Mouse (Mus musculus) embryonic facial prominence, embryonic 15.5 days (tissue): ENCODE data around the gene Adamts12. TPM values are rescaled to one million over a fixed set of nuclear protein-coding genes. Genes with fewer than 3 reads are reported as not detected.

Experiments used
- ATAC-seq: fragments of 200-750 bp; cut with Nextera tagmentation; 2 replicates; pipeline ENCODE4 v1.8.0; 2017; ENCODE audit warnings: low read depth, moderate TSS enrichment; ENCODE audit not compliant: insufficient number of reproducible peaks, low FRiP score, low TSS enrichment
- H3K27ac ChIP-seq: fragments of 300-500 bp; sonication (generic); replicated peaks from 2 replicates; pipeline ENCODE4 v1.5.1; 2015; ENCODE audit warnings: mild to moderate bottlenecking, inconsistent platforms
- H3K27me3 ChIP-seq: fragments of 300-500 bp; sonication (generic); 2 replicates; pipeline ENCODE4 v1.6.1; 2015; ENCODE audit warnings: inconsistent platforms
- H3K36me3 ChIP-seq: fragments of 300-500 bp; sonication (generic); 2 replicates; pipeline ENCODE4 v1.6.1; 2015; ENCODE audit warnings: mild to moderate bottlenecking, inconsistent platforms
- H3K4me1 ChIP-seq: fragments of 300-500 bp; sonication (generic); 2 replicates; pipeline ENCODE4 v1.6.1; 2015; ENCODE audit warnings: inconsistent platforms
- H3K4me2 ChIP-seq: fragments of 300-500 bp; sonication (generic); replicated peaks from 2 replicates; pipeline ENCODE4 v1.6.1; 2015; ENCODE audit warnings: mild to moderate bottlenecking, inconsistent platforms
- H3K4me3 ChIP-seq: fragments of 300-500 bp; sonication (generic); replicated peaks from 2 replicates; pipeline ENCODE4 v1.5.1; 2015; ENCODE audit warnings: mild to moderate bottlenecking, inconsistent platforms
- H3K9ac ChIP-seq: fragments of 300-500 bp; sonication (generic); 2 replicates; pipeline ENCODE4 v1.6.1; 2015; ENCODE audit warnings: inconsistent platforms
- H3K9me3 ChIP-seq: fragments of 300-500 bp; sonication (generic); replicated peaks from 2 replicates; pipeline ENCODE4 v1.6.1; 2016; ENCODE audit warnings: inconsistent platforms
- WGBS: fragments of 180-500 bp; shearing (Covaris S2); methylation state at CpG from one replicate; pipeline ENCODE4 v1.1.7; 2015; 5-methylcytosine and 5-hydroxymethylcytosine counted together
- polyA plus RNA-seq: library from polyadenylated mRNA; unstranded; fragments of >200 nt; fragmentation: Nextera tagmentation; extraction: Ambion mirVana; gene quantifications from 2 replicates; pipeline ENCODE4 v1.2.1, GENCODE M21; 2015

Adamts12 gene
- polyA plus RNA-seq, 1 experiment from 2014 or later: 9.2 TPM

GRCm38 (mm10) chr15:11114631-11115197 is 50.1 kb downstream of the Adamts12 start:
- no peak for ATAC-seq
- Histone ChIP-seq H3K4me2 (no peak overlapping the region), H3K4me3 (no peak overlapping the region), H3K9ac (no peak overlapping the region), H3K9me3 (no peaks in the 10 kb centered on the region), H3K27me3 (no peaks in the 10 kb centered on the region), H3K27ac (no peak overlapping the region), H3K36me3 (no peaks in the 10 kb centered on the region), H3K4me1 (0 out of 2 replicates have a peak, but pooled peaks cover 7% of the 10 kb centered on the region)
- 48% methylated on average over 8 of the region's 8 CpGs for WGBS

GRCm38 (mm10) chr15:11116303-11116702 is 51.7 kb downstream of the Adamts12 start:
- no peak overlapping the region for H3K4me2 ChIP-seq
- H3K36me3 ChIP-seq: no peaks in the 10 kb centered on the region
- 65% methylated on average over 2 of the region's 2 CpGs for WGBS
- H3K9me3 ChIP-seq: no peaks in the 10 kb centered on the region
- ATAC-seq: no peak
- no peak overlapping the region for H3K27ac ChIP-seq
- H3K27me3 ChIP-seq: no peaks in the 10 kb centered on the region
- 0 out of 2 replicates have a peak, but pooled peaks cover 7% of the 10 kb centered on the region for H3K4me1 ChIP-seq
- no peak overlapping the region for H3K4me3 ChIP-seq
- H3K9ac ChIP-seq: no peak overlapping the region

DNA sequence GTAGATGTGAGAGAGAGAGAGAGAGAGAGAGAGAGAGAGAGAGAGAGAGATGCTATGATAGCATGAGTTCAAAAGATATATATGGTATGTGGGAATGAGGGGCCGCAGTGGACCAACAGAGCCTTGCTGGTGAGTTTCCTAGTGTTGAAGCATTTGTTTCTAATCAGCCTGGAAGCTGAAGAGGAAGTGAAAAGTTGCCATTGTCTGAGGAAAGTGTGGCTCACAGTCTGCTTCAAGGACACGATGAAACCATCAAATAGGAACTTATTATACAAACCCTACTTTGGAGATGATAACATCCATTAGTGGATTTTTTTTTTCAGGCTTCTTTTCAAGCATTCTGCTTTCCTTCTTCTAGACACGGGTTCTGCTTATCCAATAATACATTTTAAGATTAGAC is 52.3 kb downstream of the Adamts12 start:
- H3K9ac ChIP-seq: no peak overlapping the region
- H3K9me3 ChIP-seq: no peaks in the 10 kb centered on the region
- H3K4me2 ChIP-seq: no peak overlapping the region
- H3K36me3 ChIP-seq: no peaks in the 10 kb centered on the region
- WGBS: 50% methylated on average over 3 of the region's 3 CpGs
- 0 out of 2 replicates have a peak, but pooled peaks cover 7% of the 10 kb centered on the region for H3K4me1 ChIP-seq
- ATAC-seq: no peak
- no peak overlapping the region for H3K27ac ChIP-seq
- no peaks in the 10 kb centered on the region for H3K27me3 ChIP-seq
- no peak overlapping the region for H3K4me3 ChIP-seq

GRCm38 (mm10) chr15:11118371-11118770 is 53.8 kb downstream of the Adamts12 start:
- no peak overlapping the region for H3K4me3 ChIP-seq
- H3K9me3 ChIP-seq: no peaks in the 10 kb centered on the region
- no peak overlapping the region for H3K4me2 ChIP-seq
- no peaks in the 10 kb centered on the region for H3K36me3 ChIP-seq
- 0 out of 2 replicates have a peak, but pooled peaks cover 10% of the 10 kb centered on the region for H3K4me1 ChIP-seq
- no peak overlapping the region for H3K9ac ChIP-seq
- ATAC-seq: no peak
- H3K27me3 ChIP-seq: no peaks in the 10 kb centered on the region
- H3K27ac ChIP-seq: no peak overlapping the region

DNA sequence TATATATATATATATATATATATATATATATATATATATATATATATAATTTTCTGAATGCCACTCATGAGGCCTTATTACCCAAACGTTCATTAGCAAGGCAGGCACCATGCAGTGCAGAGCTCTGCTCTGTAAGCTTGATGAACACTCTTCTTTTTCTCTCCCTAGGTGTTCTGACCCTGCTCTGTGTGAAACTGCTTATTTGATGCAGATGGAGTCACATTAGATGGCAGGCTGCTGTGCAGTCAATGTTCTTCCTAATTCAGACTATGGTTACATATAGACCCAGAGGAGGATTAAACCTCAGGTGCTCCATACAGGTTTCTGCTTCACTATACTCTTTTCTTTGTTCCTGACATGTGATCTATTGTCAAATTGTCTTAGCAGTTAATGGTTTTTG is 57.1 kb downstream of the Adamts12 start:
- 48% methylated on average over 1 of the region's 1 CpGs for WGBS
- no peak for ATAC-seq
- Histone ChIP-seq H3K9ac (no peak overlapping the region), H3K27ac (no peak overlapping the region), H3K9me3 (no peaks in the 10 kb centered on the region), H3K4me1 (0 out of 2 replicates have a peak, but pooled peaks cover 3% of the 10 kb centered on the region), H3K36me3 (no peaks in the 10 kb centered on the region), H3K27me3 (no peaks in the 10 kb centered on the region), H3K4me3 (no peak overlapping the region), H3K4me2 (no peak overlapping the region)

GRCm38 (mm10) chr15:11125361-11125760 is 60.8 kb downstream of the Adamts12 start:
- Histone ChIP-seq H3K27ac (no peak overlapping the region), H3K4me2 (no peak overlapping the region), H3K9ac (no peak overlapping the region), H3K4me1 (0 out of 2 replicates have a peak, but pooled peaks cover 3% of the 10 kb centered on the region), H3K27me3 (no peaks in the 10 kb centered on the region), H3K9me3 (no peaks in the 10 kb centered on the region), H3K4me3 (no peak overlapping the region), H3K36me3 (no peaks in the 10 kb centered on the region)
- no peak for ATAC-seq

DNA sequence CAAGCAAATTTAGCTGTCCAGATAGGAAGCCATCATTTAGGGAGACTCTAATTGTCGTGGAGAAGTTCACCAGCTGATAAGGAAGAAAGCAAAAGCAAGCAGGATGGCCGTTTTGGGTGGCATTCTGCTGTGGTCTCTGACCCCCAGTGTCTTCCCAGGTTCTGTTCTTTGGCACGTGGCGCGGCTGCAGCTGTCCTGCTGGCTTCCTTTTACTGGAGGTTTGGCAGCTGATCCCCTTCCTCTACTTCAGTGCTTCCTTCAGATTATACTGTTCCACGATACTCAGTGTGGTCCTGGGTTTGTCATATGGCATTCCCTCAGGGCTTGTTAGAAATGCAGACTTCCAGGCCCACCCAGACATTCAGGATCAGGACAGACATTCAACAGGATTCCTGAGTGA is 63.9 kb downstream of the Adamts12 start:
- Histone ChIP-seq H3K36me3 (no peaks in the 10 kb centered on the region), H3K27me3 (no peaks in the 10 kb centered on the region), H3K9ac (no peak overlapping the region), H3K27ac (no peak overlapping the region), H3K4me1 (no peaks in the 10 kb centered on the region), H3K4me3 (no peak overlapping the region), H3K9me3 (no peaks in the 10 kb centered on the region), H3K4me2 (no peak overlapping the region)
- ATAC-seq: no peak
- WGBS: 44% methylated on average over 6 of the region's 6 CpGs

- 89% methylated on average over 5 of the region's 5 CpGs for WGBS
- H3K4me2 ChIP-seq: no peak overlapping the region
- H3K36me3 ChIP-seq: no peaks in the 10 kb centered on the region
- no peak overlapping the region for H3K4me3 ChIP-seq
- H3K27me3 ChIP-seq: no peaks in the 10 kb centered on the region
- H3K9ac ChIP-seq: no peak overlapping the region
- H3K27ac ChIP-seq: no peak overlapping the region
- H3K4me1 ChIP-seq: no peaks in the 10 kb centered on the region
- H3K9me3 ChIP-seq: no peaks in the 10 kb centered on the region
- ATAC-seq: no peak
Measured at GRCm38 (mm10) chr15:11132586-11133558, 68.3 kb downstream of the Adamts12 start.

- Histone ChIP-seq H3K4me2 (no peak overlapping the region), H3K36me3 (no peaks in the 10 kb centered on the region), H3K4me1 (no peaks in the 10 kb centered on the region), H3K9ac (no peak overlapping the region), H3K27me3 (no peaks in the 10 kb centered on the region), H3K9me3 (no peaks in the 10 kb centered on the region; the same call in 1 of the 2 replicates), H3K27ac (no peak overlapping the region), H3K4me3 (no peak overlapping the region)
- 57% methylated on average over 3 of the region's 3 CpGs for WGBS
- ATAC-seq: no peak
Measured at GRCm38 (mm10) chr15:11145581-11145980, 81.0 kb downstream of the Adamts12 start.

DNA sequence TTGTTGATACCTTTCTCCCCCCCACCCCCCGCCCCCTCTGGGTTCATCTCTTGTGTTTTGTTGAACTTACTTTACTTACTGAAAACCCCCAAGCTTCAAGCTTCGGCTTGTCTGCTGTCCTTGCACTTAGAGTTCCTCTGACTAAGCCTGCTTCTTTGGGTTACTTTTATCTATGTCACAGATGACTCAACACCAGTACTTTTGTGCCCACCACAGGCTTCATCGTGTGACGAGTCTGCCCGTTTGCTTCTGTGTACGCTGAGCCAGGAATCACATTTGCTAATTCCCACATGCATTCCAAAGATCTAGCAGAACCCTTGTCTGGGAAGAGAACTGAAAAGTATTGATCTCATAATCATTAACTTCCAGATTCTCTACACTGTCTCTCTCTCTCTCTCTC is 94.8 kb downstream of the Adamts12 start:
- no peak overlapping the region for H3K4me3 ChIP-seq
- no peak overlapping the region for H3K9ac ChIP-seq
- WGBS: 54% methylated on average over 6 of the region's 6 CpGs
- H3K4me2 ChIP-seq: no peak overlapping the region
- no peak for ATAC-seq
- H3K4me1 ChIP-seq: no peaks in the 10 kb centered on the region
- no peaks in the 10 kb centered on the region for H3K36me3 ChIP-seq
- H3K9me3 ChIP-seq: no peaks in the 10 kb centered on the region
- no peaks in the 10 kb centered on the region for H3K27me3 ChIP-seq
- no peak overlapping the region for H3K27ac ChIP-seq

- no peaks in the 10 kb centered on the region for H3K4me1 ChIP-seq
- no peak for ATAC-seq
- H3K4me3 ChIP-seq: no peak overlapping the region
- H3K4me2 ChIP-seq: no peak overlapping the region
- H3K27ac ChIP-seq: no peak overlapping the region
- WGBS: 37% methylated on average over 2 of the region's 2 CpGs
- no peaks in the 10 kb centered on the region for H3K36me3 ChIP-seq
- H3K9me3 ChIP-seq: no peaks in the 10 kb centered on the region
- H3K9ac ChIP-seq: no peak overlapping the region
- H3K27me3 ChIP-seq: no peaks in the 10 kb centered on the region
Measured at GRCm38 (mm10) chr15:11160759-11161158, 96.2 kb downstream of the Adamts12 start.
